Mouse (Mus musculus) heart, postnatal 0 days (tissue): ENCODE measurements around the gene Arid3a.

ENCODE experiments used
- CTCF ChIP-seq: IDR thresholded peaks from 2 replicates; pipeline ENCODE4 v1.5.1; 2016; ENCODE audit warnings: antibody characterized with exemption, control low read depth, low read depth
- EP300 ChIP-seq: IDR thresholded peaks from 2 replicates; pipeline ENCODE4 v1.6.1; 2016; ENCODE audit warnings: antibody characterized with exemption, low read depth

DNA sequence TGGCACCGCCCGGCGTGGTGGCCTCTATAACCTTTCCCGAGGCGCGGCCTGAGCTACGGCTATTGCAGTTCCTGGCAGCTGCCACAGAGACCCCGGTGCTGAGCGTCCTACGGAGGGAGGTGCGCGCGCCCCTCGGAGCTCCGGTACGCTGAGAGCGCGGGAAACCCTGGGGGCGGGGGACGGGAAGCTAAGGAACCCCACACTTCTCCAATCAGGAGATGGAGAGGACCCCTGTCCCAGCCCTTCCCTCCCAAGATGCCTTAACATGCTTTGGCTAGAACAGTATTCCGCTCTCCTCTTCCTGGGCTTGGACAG lies 44.3 kb downstream of the Arid3a start:
- no peak for TF ChIP-seq CTCF
- no peak for TF ChIP-seq EP300
